Mouse (Mus musculus): ENCODE measurements around the gene Nid1. TPM values are rescaled to one million over a fixed set of nuclear protein-coding genes. Genes with fewer than 3 reads are reported as not detected.
"Not testable (repeated sequence)": the region's sequence is repeated elsewhere in the genome, so short reads cannot be mapped to it uniquely, and the experiment has no call there.

The Nid1 gene
- total and polyA plus RNA-seq, 2 experiments from 2014 or later, result 21.6 to 53.5 TPM

DNA sequence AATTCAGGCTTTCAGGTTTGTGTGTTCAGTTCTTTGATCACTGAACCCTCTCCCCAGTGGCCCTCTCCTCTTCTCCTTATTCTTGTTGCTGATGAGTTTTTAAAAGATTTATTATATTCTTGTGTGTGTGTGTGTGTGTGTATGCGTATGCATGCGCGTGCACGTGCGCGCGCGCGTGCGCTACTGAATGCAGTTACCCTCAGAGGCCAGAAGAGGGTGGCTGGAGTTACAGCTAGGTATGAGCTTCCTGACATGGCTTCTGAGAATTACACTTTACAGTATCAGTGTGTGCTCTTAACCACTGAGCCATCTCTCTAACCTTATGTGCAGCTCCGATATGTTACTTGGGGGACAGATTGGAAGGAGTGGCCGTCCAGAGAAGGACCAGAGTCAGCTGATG lies 12.6 kb downstream of the Nid1 start:
- ATAC-seq; H3K27ac ChIP-seq (ENCODE audit: low read depth, low read length); H3K4me3 ChIP-seq (ENCODE audit: low read depth, low read length); H3K27me3 ChIP-seq (ENCODE audit: insufficient read depth, low read length); H3K4me2 ChIP-seq (ENCODE audit: low read depth); H3K4me1 ChIP-seq (ENCODE audit: insufficient read depth); H3K36me3 ChIP-seq (ENCODE audit: insufficient read depth); H3K9ac ChIP-seq; DNase-seq; H3K9me3 ChIP-seq (ENCODE audit: low read length): not testable (repeated sequence)
- TF ChIP-seq CTCF (IDR thresholded peaks at IDR 0.05; ENCODE audit: low read depth), result 0 out of 2 replicates have a peak, but pooled peaks have one; percentile 9
- 77% methylated on average over 12 of the region's 12 CpGs for WGBS

DNA sequence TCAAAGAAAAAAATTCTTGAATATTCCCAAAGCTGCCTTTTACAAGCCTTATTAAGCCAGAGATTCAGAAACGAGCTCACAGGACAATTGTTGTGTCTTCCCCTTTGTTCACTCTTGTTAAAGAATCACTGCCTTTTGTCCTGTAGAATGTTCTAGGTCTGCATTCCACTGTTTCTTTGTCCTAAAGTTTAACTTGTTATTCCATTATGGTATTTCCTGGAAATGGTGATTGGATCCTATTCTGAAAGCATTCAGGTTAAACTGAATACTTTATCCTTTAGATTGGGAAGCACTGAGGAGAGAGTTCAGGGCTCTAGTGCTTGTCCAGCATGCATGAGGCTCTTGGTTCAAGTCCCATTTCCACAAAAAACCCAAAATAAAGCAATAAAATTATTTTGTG lies 13.6 kb downstream of the Nid1 start:
- H3K9ac ChIP-seq; ATAC-seq; H3K4me2 ChIP-seq (ENCODE audit: low read depth); H3K27ac ChIP-seq (ENCODE audit: low read depth, low read length); DNase-seq; H3K9me3 ChIP-seq (ENCODE audit: low read length); H3K4me3 ChIP-seq (ENCODE audit: low read depth, low read length); H3K36me3 ChIP-seq (ENCODE audit: insufficient read depth); H3K4me1 ChIP-seq (ENCODE audit: insufficient read depth); H3K27me3 ChIP-seq (ENCODE audit: insufficient read depth, low read length): not testable (repeated sequence)
- 21% methylated on average over 1 of the region's 1 CpGs for WGBS

DNA sequence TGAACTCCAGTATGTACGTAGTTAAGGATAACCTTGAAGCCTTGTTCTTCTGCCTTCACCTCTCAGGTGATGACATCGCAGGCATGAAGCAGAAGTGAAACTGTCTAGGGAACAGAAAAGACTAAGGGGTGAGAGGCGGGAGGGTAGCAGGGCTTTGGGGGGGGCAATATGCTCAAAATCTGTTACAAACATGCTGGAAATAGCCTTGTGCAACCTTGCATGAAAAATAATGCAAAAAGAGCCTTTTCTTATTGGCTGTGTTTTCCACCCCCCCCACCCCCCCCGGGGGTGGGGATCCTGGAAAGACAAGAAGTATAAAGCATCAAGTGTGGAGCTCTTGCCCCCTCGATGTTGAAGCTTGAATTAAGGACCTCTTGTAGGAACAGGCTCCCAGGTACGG lies 16.0 kb downstream of the Nid1 start:
- not testable (repeated sequence) for H3K27me3 ChIP-seq (ENCODE audit: insufficient read depth, low read length); H3K9me3 ChIP-seq (ENCODE audit: low read length); H3K27ac ChIP-seq (ENCODE audit: low read depth, low read length); H3K4me1 ChIP-seq (ENCODE audit: insufficient read depth); H3K9ac ChIP-seq; ATAC-seq; DNase-seq; H3K4me3 ChIP-seq (ENCODE audit: low read depth, low read length); H3K36me3 ChIP-seq (ENCODE audit: insufficient read depth); H3K4me2 ChIP-seq (ENCODE audit: low read depth)
- 86% methylated on average over 6 of the region's 6 CpGs for WGBS

DNA sequence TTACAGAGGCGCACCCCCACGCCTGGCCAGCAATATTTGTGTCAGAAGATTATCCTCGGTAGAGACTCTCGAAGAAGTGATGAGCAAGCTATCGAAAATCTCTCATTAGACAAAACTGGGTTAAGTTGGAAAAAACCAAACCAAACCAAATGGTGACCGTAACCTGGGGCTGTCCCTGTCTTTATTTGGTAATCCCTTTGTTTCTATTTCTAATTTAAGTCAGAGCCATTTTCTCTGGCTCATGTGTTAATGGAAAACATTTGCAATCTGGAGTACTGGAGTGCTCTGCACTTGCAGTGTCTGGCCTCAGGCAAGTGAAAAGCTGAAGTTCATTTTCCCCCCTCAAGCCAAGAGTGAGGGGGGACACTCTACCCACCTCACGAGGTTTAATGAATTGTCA lies 16.9 kb downstream of the Nid1 start:
- 88% methylated on average over 7 of the region's 7 CpGs for WGBS
- not testable (repeated sequence) for H3K36me3 ChIP-seq (ENCODE audit: insufficient read depth); H3K27me3 ChIP-seq (ENCODE audit: insufficient read depth, low read length); H3K9ac ChIP-seq; H3K4me2 ChIP-seq (ENCODE audit: low read depth); H3K4me3 ChIP-seq (ENCODE audit: low read depth, low read length); DNase-seq; H3K27ac ChIP-seq (ENCODE audit: low read depth, low read length); H3K4me1 ChIP-seq (ENCODE audit: insufficient read depth); H3K9me3 ChIP-seq (ENCODE audit: low read length); ATAC-seq

DNA sequence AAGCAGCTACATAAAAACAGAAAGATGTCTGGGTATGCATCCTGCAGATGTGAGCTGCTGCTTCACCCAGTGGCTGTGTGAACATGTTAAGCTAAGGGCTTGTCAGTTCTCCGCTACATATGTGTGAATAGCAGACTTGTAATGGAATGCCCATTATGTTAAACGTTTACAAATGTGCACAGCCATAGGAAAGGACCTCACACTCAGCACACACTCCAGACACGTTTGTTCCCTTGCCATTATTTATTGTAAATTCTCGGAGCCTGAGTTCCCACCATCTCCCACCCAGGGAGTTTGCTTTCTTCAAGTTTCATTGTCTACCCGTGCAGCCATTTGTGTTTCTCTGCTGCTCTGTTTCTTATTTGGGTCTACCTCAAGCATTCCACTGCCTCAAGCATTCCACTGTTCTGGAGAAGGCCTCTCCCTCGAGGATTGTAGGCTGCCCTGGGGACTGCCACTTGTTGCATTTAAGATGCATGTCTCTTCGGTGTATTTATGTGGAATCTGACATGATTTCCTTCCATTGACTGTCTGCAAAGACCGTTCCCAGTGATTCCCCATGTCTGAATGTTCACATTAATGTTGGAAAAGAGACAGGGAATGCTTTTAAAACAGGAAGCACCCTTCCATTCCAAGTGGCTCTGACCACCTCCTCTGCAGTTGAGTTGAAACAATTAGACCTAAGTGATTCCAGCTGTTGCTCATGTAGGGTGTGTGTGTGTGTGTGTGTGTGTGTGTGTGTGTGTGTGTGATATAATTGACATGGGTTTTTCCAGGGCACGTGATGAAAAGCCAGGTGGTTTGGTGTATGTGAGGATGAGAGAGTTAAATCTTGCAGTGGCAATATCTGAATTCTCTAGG lies 18.5 kb downstream of the Nid1 start:
- not testable (repeated sequence) for ATAC-seq; H3K9me3 ChIP-seq (ENCODE audit: low read length); H3K27me3 ChIP-seq (ENCODE audit: insufficient read depth, low read length); H3K4me3 ChIP-seq (ENCODE audit: low read depth, low read length); H3K36me3 ChIP-seq (ENCODE audit: insufficient read depth); H3K4me2 ChIP-seq (ENCODE audit: low read depth); H3K27ac ChIP-seq (ENCODE audit: low read depth, low read length); DNase-seq; H3K4me1 ChIP-seq (ENCODE audit: insufficient read depth); H3K9ac ChIP-seq
- 49% methylated on average over 8 of the region's 9 CpGs for WGBS

DNA sequence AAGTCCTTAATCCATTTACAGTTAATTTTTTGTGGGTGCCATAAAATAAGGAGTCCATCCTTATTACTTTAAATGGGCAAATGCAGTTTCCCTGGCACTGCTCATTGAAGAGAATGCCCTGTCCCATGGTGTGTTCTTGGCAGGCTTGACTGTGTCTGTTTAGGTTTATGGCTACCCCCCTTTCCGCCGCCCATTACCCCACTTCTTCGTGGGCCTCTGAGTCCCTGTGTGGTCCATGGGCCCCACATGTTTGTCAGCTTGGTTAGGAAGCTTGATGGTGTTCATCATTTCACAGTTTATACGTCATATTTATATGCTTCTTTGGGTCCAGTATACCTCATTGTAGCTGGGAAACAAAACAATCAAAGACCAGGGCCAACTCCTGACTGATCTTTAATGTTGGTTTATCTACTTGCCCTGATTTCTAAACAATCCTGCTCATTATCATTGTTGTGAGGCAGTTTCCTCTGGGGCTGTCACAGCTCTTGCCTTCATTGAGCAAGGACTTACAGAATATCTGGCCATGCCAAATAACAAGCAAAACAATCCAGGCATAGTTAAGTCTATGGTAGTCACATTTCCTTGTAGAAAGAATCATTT lies 20.9 kb downstream of the Nid1 start:
- H3K9ac ChIP-seq, result no peak overlapping the region
- H3K9me3 ChIP-seq (ENCODE audit: low read length), result no peaks in the 10 kb centered on the region
- no peaks in the 10 kb centered on the region for H3K36me3 ChIP-seq (ENCODE audit: insufficient read depth)
- no peak overlapping the region for H3K27ac ChIP-seq (ENCODE audit: low read depth, low read length)
- 67% methylated on average over 4 of the region's 4 CpGs for WGBS
- H3K4me3 ChIP-seq (ENCODE audit: low read depth, low read length), result no peak overlapping the region
- no peaks in the 10 kb centered on the region for H3K4me1 ChIP-seq (ENCODE audit: insufficient read depth)
- H3K4me2 ChIP-seq (ENCODE audit: low read depth), result no peak overlapping the region
- TF ChIP-seq CTCF (IDR thresholded peaks at IDR 0.05; ENCODE audit: low read depth), result no peak
- ATAC-seq, result no peak
- H3K27me3 ChIP-seq (ENCODE audit: insufficient read depth, low read length), result no peaks in the 10 kb centered on the region
- DNase-seq, result no peak

DNA sequence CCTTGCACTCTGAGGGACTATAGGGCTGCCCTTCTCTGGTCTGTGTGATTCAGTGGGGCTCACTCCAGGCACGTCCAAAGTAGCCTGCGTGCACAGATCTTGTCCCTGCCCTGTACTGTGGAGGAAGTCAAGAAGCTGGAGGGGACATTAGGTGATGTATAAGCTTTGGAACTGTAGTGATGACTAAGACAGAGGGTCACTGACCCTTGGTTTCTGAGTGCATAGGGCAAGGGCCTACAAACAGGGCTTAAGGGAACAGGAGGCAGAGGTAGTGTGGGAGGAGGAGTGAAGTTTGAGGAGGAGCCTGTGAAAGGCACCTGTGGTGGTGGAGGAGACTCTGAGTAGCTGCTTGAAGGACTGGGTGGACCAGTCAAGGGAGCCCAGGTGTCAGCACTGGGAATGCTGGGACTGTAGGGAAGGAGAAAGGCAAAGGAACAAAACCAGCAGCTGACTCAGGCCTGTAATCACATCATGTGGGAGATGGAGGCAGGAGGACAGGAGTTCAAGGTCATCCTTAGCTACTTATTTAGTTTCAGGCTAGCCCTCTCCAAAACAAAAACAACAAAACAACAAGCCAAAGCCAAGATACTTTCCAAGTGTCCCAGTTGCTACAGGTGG lies 23.3 kb downstream of the Nid1 start:
- H3K4me1 ChIP-seq (ENCODE audit: insufficient read depth), result no peaks in the 10 kb centered on the region
- ATAC-seq, result no peak
- no peak overlapping the region for H3K4me3 ChIP-seq (ENCODE audit: low read depth, low read length)
- H3K27me3 ChIP-seq (ENCODE audit: insufficient read depth, low read length), result no peaks in the 10 kb centered on the region
- DNase-seq, result no peak
- H3K4me2 ChIP-seq (ENCODE audit: low read depth), result no peak overlapping the region
- H3K9me3 ChIP-seq (ENCODE audit: low read length), result no peaks in the 10 kb centered on the region
- no peak for TF ChIP-seq CTCF (IDR thresholded peaks at IDR 0.05; ENCODE audit: low read depth)
- no peak overlapping the region for H3K27ac ChIP-seq (ENCODE audit: low read depth, low read length)
- H3K36me3 ChIP-seq (ENCODE audit: insufficient read depth), result no peaks in the 10 kb centered on the region
- 86% methylated on average over 2 of the region's 2 CpGs for WGBS
- H3K9ac ChIP-seq, result no peak overlapping the region

Data from forebrain, postnatal 0 days (tissue).